Mouse (Mus musculus) forebrain, embryonic 11.5 days (tissue): Measurements from ENCODE around the gene Aamp. TPM values are rescaled to one million over a fixed set of nuclear protein-coding genes. Genes with fewer than 3 reads are reported as not detected.
A peak's percentile ranks its signal among the peaks of the same experiment; 100 is the strongest.

Experiments
- ATAC-seq: fragments of 200-750 bp; cut with Nextera tagmentation; replicated peaks from 2 replicates; pipeline ENCODE4 v1.8.0; 2017; ENCODE audit warnings: moderate TSS enrichment; ENCODE audit not compliant: low FRiP score
- DNase-seq: peaks from one replicate; pipeline ENCODE4 v3.0.0-alpha.2; 2017; ENCODE audit warnings: low spot score
- H3K27ac ChIP-seq: fragments of 300-500 bp; sonication (generic); 2 replicates; pipeline ENCODE4 v1.5.1; 2014; ENCODE audit warnings: low read depth, low read length
- H3K27me3 ChIP-seq: fragments of 300-500 bp; sonication (generic); 2 replicates; pipeline ENCODE4 v1.6.1; 2014; ENCODE audit warnings: mild to moderate bottlenecking, low read length, mixed read lengths; ENCODE audit not compliant: control insufficient read depth, insufficient read depth
- H3K36me3 ChIP-seq: fragments of 300-500 bp; sonication (generic); 2 replicates; pipeline ENCODE4 v1.6.1; 2014; ENCODE audit warnings: mild to moderate bottlenecking, low read length, moderate library complexity, mixed read lengths; ENCODE audit not compliant: control insufficient read depth, insufficient read depth
- H3K4me1 ChIP-seq: fragments of 300-500 bp; sonication (generic); replicated peaks from 2 replicates; pipeline ENCODE4 v1.6.1; 2014; ENCODE audit warnings: low read length, mixed read lengths; ENCODE audit not compliant: control insufficient read depth, insufficient read depth
- H3K4me2 ChIP-seq: fragments of 300-500 bp; sonication (generic); 2 replicates; pipeline ENCODE4 v1.6.1; 2014; ENCODE audit warnings: low read depth, mild to moderate bottlenecking, low read length, moderate library complexity, mixed read lengths; ENCODE audit not compliant: severe bottlenecking
- H3K4me3 ChIP-seq: fragments of 300-500 bp; sonication (generic); 2 replicates; pipeline ENCODE4 v1.5.1; 2014; ENCODE audit warnings: low read depth, low read length
- H3K9ac ChIP-seq: fragments of 300-500 bp; sonication (generic); 2 replicates; pipeline ENCODE4 v1.6.1; 2014; ENCODE audit warnings: low read length
- H3K9me3 ChIP-seq: fragments of 300-500 bp; sonication (generic); 2 replicates; pipeline ENCODE4 v1.6.1; 2016; ENCODE audit warnings: low read length, mixed read lengths; ENCODE audit not compliant: control insufficient read depth
- WGBS: fragments of 180-500 bp; shearing (Covaris S2); extraction: QIAGEN DNeasy Blood & Tissue Kit; methylation state at CpG from one replicate; pipeline ENCODE4 v1.1.7; 2014; 5-methylcytosine and 5-hydroxymethylcytosine counted together
- polyA plus RNA-seq: library from polyadenylated mRNA; unstranded; fragments of >200 nt; fragmentation: Nextera tagmentation; extraction: Ambion mirVana; gene quantifications from 2 replicates; pipeline ENCODE4 v1.2.1, GENCODE M21; 2014

The Aamp gene
- polyA plus RNA-seq, 1 experiment from 2014 or later = 185 TPM

DNA sequence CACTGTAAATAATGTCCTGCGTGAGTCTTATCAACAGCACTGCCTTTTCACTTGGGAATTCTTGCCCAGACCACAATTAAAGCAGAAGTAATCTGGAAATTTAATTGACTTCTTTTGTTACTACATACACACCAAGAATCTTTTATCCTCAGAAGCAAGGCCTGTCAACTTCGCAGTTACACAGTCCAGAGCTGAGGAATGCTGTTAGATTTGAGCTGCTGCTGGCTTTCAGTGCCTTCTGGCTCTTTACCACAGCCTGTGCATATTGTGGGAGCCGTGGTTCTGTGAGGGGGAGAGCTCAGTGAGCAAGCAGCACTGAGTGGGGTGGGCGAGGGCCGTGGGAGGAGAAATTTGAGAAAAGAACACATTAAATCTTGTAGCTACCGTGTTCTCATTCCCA lies 44.2 kb downstream of the Aamp start:
- H3K36me3 ChIP-seq = no peaks in the 10 kb centered on the region
- no peak overlapping the region for H3K4me2 ChIP-seq
- H3K9me3 ChIP-seq = no peaks in the 10 kb centered on the region
- H3K4me1 ChIP-seq = 0 out of 2 replicates have a peak, but pooled peaks cover 7% of the 10 kb centered on the region
- WGBS = 77% methylated on average over 6 of the region's 6 CpGs
- DNase-seq (no peak), ATAC-seq (no peak)
- H3K27ac ChIP-seq = no peak overlapping the region
- no peak overlapping the region for H3K4me3 ChIP-seq
- no peak overlapping the region for H3K9ac ChIP-seq
- H3K27me3 ChIP-seq = no peaks in the 10 kb centered on the region

DNA sequence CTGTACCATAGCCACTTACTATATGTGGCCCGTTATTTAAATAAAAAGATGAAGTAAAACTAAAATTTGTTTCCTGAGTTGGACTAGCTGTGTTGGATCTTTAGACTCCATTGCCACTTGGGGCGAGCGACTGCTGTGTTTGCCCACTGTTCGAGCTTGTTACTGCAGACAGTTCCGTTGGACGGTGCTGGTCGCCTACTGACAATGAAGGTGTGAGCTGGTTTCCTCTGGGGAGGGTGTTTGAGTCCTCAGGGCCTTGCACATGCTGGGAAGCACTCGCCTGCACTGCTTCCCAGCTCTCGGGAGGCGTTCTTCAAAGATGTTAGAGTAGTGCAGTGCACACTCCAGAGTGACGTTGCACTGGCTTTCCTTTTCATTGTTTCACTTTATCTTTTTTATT lies 44.9 kb downstream of the Aamp start:
- Histone ChIP-seq H3K27ac (no peak overlapping the region), H3K4me3 (no peak overlapping the region), H3K4me1 (0 out of 2 replicates have a peak, but pooled peaks cover 7% of the 10 kb centered on the region), H3K27me3 (no peaks in the 10 kb centered on the region), H3K36me3 (no peaks in the 10 kb centered on the region), H3K9ac (no peak overlapping the region), H3K9me3 (no peaks in the 10 kb centered on the region), H3K4me2 (no peak overlapping the region)
- 72% methylated on average over 11 of the region's 11 CpGs for WGBS
- ATAC-seq (no peak), DNase-seq (no peak)

DNA sequence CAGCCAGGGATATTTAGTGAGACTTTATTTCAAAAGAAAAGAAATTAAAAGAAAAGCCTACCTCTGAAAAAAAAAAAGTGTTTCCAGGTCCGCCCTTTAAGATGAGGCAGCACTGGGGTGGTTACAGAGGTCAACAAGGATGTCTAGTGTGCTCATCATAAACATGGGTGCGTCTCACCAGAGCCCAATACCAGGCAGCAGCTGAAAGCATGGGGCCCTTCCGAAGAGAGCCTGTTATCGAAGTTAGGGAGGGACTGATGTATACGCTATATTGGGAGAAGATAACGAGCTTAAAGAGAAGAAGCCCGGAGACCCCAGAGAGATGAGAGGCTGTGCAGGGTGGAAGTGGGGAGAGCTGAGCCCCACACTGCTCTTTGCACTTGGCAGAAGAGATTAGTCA lies 45.4 kb downstream of the Aamp start:
- DNase-seq (no peak), ATAC-seq (no peak)
- H3K4me3 ChIP-seq = no peak overlapping the region
- no peaks in the 10 kb centered on the region for H3K36me3 ChIP-seq
- H3K9me3 ChIP-seq = no peaks in the 10 kb centered on the region
- H3K4me2 ChIP-seq = no peak overlapping the region
- WGBS = 71% methylated on average over 7 of the region's 7 CpGs
- H3K27ac ChIP-seq = no peak overlapping the region; the same call in 1 of the 2 replicates
- H3K4me1 ChIP-seq = 0 out of 2 replicates have a peak, but pooled peaks cover 7% of the 10 kb centered on the region
- H3K9ac ChIP-seq = no peak overlapping the region
- no peaks in the 10 kb centered on the region for H3K27me3 ChIP-seq

DNA sequence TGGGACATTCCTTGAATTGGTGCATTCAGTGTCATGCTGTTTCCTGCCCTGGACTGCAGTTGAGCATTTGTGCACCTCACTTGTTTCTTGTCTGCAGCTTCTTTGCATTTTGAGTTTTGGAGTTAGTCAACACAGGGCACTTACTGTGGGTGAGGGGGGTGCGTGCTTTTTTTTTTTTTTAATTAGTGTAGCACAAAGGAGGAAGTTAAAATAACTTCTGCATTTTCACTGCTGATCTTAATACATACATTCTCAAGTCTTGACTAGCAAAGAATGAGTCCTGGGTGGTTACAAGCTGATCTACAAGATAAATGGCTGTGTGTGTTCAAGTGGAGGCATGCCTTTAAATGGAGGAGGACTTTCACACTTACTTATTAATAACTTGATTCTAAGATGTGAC lies 46.4 kb downstream of the Aamp start:
- DNase-seq = no peak
- Histone ChIP-seq H3K4me2 (peak overlapping the region; percentile 67; the same call in 1 of the 2 replicates), H3K36me3 (no peaks in the 10 kb centered on the region), H3K9me3 (no peaks in the 10 kb centered on the region), H3K9ac (no peak overlapping the region; the same call in 1 of the 2 replicates), H3K27me3 (no peaks in the 10 kb centered on the region), H3K27ac (no peak overlapping the region), H3K4me1 (0 out of 2 replicates have a peak, but pooled peaks cover 7% of the 10 kb centered on the region), H3K4me3 (peak overlapping the region; percentile 85; the same call in 1 of the 2 replicates)
- no peak for ATAC-seq
- WGBS = 83% methylated on average over 1 of the region's 1 CpGs

DNA sequence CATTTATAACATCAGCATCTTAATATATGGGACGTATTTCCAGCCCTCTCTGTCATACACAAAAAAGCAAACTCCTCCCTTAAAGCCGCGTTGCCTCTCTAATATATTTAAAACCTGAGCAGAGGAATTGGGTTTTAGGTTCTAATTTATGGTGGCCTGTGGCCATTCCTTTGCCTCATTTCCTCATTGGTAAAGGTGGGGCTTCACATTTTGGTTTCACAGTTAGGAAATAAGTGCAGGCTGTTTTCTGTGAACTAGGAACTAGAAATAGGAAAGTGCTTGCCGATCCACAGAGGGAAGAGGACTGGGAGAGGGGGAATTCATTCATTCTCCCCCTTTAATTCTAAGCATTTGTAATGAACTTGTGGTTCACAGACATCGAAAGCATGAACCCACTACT lies 46.9 kb downstream of the Aamp start:
- ATAC-seq = no peak
- no peaks in the 10 kb centered on the region for H3K9me3 ChIP-seq
- DNase-seq = no peak
- no peaks in the 10 kb centered on the region for H3K27me3 ChIP-seq
- 44% methylated on average over 5 of the region's 5 CpGs for WGBS
- peak overlapping the region; percentile 85 for H3K4me3 ChIP-seq
- H3K9ac ChIP-seq = peak overlapping the region; percentile 82
- H3K4me2 ChIP-seq = peak overlapping the region; percentile 67
- no peak overlapping the region for H3K27ac ChIP-seq
- no peaks in the 10 kb centered on the region for H3K36me3 ChIP-seq
- H3K4me1 ChIP-seq = 0 out of 2 replicates have a peak, but pooled peaks cover 7% of the 10 kb centered on the region

DNA sequence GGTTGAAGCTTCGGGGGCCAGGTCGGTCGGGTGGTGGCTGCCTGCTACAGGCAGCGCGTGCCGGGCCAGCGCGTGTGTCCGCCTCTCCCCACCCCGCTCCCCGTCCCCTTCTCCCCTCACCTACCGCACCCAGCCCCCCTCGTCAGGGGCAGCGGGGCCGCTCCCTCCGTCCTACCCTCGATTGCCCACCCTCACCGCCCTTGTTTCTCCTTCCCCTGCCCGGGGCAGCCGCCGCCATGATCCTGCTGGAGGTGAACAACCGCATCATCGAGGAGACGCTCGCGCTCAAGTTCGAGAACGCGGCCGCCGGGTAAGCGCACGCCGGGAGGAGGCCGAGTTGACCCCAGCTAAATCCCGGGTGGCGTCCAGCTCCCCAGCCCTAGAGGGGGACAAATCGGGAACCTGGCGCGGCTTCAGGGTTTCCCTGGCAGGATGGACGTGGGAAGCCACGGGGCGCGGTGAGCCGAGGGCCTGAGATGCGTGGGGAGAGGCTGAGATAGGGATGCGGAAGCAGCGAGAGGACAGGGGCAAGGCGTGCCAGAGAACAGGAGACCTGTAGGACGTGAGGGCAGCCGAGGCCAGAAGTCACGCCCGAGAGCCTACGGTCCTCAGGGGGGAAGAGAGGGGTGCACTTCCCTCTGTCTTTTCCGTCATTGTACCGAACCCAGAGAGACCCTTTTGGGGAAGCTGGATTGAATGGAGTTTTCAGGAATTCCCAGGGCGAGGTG lies 47.8 kb downstream of the Aamp start:
- no peaks in the 10 kb centered on the region for H3K36me3 ChIP-seq
- H3K4me2 ChIP-seq = peak overlapping the region; percentile 67
- 0 out of 2 replicates have a peak, but pooled peaks cover 7% of the 10 kb centered on the region for H3K4me1 ChIP-seq
- H3K4me3 ChIP-seq = peak overlapping the region; percentile 85
- peak overlapping the region; percentile 82 for H3K9ac ChIP-seq
- under 1% methylated on average over 48 of the region's 57 CpGs for WGBS
- no peaks in the 10 kb centered on the region for H3K27me3 ChIP-seq
- DNase-seq = no peak
- peak; percentile 87 for ATAC-seq
- H3K27ac ChIP-seq = peak overlapping the region; percentile 79
- H3K9me3 ChIP-seq = no peaks in the 10 kb centered on the region

DNA sequence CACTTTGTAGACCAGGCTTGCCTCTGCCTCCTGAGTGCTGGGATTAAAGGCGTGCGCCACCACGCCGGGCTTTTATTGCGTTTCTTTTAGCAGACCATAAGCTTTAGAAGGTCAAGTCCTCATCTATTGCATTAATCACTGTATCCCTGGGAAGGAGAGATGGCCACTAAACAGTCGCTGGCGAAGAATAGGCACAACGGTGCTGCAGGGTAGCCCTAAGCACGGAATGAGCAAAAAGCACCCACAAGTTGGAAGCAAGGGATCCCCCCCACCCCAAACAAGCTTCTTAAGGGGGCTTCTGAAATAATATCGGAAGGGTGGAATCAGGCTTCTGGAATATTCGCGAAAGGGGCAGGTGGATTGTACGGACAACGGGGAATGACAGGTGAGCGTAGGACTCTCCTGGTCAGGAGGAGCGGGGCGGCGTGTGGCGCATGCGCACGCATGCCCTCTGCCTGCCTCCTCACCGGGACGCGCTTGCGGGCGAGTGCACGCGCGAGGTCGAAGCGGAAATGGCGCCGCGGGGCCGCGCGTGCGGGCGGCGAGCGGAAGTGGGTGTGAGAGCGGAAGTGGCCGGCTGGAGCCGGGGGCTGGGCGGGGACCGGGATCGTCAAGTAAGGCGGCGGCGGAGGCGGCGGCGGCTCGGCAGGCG lies 48.5 kb downstream of the Aamp start, which contains the start of gene Arpc2:
Gene Arpc2 (plus strand): TSS at position 147 of the 652 bp plus-strand sequence.
- Histone ChIP-seq H3K4me3 (peak within 1 kb of the TSS; percentile 85), H3K4me2 (peak within 1 kb of the TSS; percentile 75), H3K9me3 (no peaks in the 10 kb centered on the region), H3K27me3 (no peaks in the 10 kb centered on the region), H3K27ac (peak within 1 kb of the TSS; percentile 79), H3K9ac (peak within 1 kb of the TSS; percentile 82), H3K4me1 (0 out of 2 replicates have a peak, but pooled peaks cover 7% of the 10 kb centered on the region), H3K36me3 (no peaks in the 10 kb centered on the region)
- ATAC-seq (peak; percentile 93), DNase-seq (peak; percentile 98)
- WGBS = under 1% methylated on average over 55 of the region's 55 CpGs

DNA sequence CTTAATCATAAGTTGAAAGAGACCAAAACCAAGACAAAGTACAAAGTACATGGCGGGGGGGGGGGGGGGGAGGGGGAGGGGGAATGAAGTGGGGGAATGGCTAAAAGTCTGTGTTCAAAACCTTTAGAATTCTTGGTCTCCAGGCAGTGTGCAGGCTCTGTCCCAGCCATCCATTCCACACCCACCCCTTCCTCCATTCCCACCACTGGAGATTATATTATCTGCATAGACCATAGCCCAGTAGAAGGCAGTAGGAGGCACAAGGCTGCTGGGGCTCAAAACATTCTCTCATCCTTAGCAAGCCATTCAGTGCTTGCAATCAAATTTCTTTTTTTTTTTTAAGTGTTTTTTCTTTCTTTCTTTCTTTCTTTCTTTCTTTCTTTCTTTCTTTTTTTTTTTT lies 53.5 kb downstream of the Aamp start:
- Histone ChIP-seq H3K4me1 (no peaks in the 10 kb centered on the region), H3K9ac (no peak overlapping the region), H3K4me2 (no peak overlapping the region), H3K36me3 (no peaks in the 10 kb centered on the region), H3K9me3 (no peaks in the 10 kb centered on the region), H3K27me3 (no peaks in the 10 kb centered on the region), H3K4me3 (no peak overlapping the region), H3K27ac (no peak overlapping the region)
- WGBS = no CpG with 5 or more reads among the region's 1 CpGs
- no peak for ATAC-seq
- DNase-seq = no peak
